Mouse (Mus musculus): Measurements from ENCODE around the gene Btbd9. TPM values are rescaled to one million over a fixed set of nuclear protein-coding genes. Genes with fewer than 3 reads are reported as not detected.

Btbd9 gene
- total and polyA plus RNA-seq, 3 experiments = 24.7 to 33.8 TPM; not detected in 1

GRCm38 (mm10) chr17:30279684-30280083 is 296.6 kb downstream of the Btbd9 start:
- no peaks in the 10 kb centered on the region for H3K27me3 ChIP-seq (ENCODE audit: control insufficient read depth in 1 of 2, insufficient read depth in 2 of 2, low read length in 2 of 2)
- peaks cover 0 to 10% of the 10 kb centered on the region in 2 experiments; a peak in 3 of 4 replicates for H3K36me3 ChIP-seq (ENCODE audit: control insufficient read depth in 1 of 2, insufficient read depth in 2 of 2, low read length in 2 of 2)
- H3K27ac ChIP-seq (ENCODE audit: control insufficient read depth, low read depth, low read length) = no peak overlapping the region
- H3K79me2 ChIP-seq (ENCODE audit: control insufficient read depth, insufficient read depth, low read length, poor library complexity) = no peaks in the 10 kb centered on the region
- TF ChIP-seq JUND (IDR thresholded peaks at IDR 0.05; ENCODE audit: low read depth, low read length) = no peak
- no peak for TF ChIP-seq SIN3A (IDR thresholded peaks at IDR 0.05; ENCODE audit: low read length)
- no peak for TF ChIP-seq RCOR1 (IDR thresholded peaks at IDR 0.05; ENCODE audit: low read depth, low read length)
- no peak for TF ChIP-seq SMC3 (IDR thresholded peaks at IDR 0.05; ENCODE audit: low read depth, low read length)
- TF ChIP-seq TAL1 (IDR thresholded peaks at IDR 0.05; ENCODE audit: low read length) = no peak
- TF ChIP-seq ZKSCAN1 (IDR thresholded peaks at IDR 0.05; ENCODE audit: low read depth, low read length) = no peak
- H3K9me3 ChIP-seq (replicated peaks; ENCODE audit: insufficient read depth, low read length) = no peaks in the 10 kb centered on the region
- H3K4me3 ChIP-seq (ENCODE audit: control insufficient read depth in 1 of 2, insufficient read depth in 1 of 2, low read depth in 2 of 2, low read length in 2 of 2) = no peak overlapping the region
- H3K9ac ChIP-seq (ENCODE audit: control insufficient read depth, low read depth, low read length, poor library complexity, severe bottlenecking) = no peak overlapping the region
- DNase-seq (ENCODE audit: low read depth, low spot score) = peak; percentile 24
- H3K4me1 ChIP-seq (ENCODE audit: control insufficient read depth in 1 of 2, insufficient read depth in 2 of 2, low read length in 2 of 2) = peaks cover 0 to 15% of the 10 kb centered on the region in 2 experiments; a peak in 3 of 4 replicates

GRCm38 (mm10) chr17:30278596-30279378 is 297.5 kb downstream of the Btbd9 start:
- Histone ChIP-seq H3K4me1 (ENCODE audit: control insufficient read depth in 1 of 2, insufficient read depth in 2 of 2, low read length in 2 of 2) (peaks cover 0 to 15% of the 10 kb centered on the region in 2 experiments; a peak in 3 of 4 replicates), H3K27me3 (ENCODE audit: control insufficient read depth in 1 of 2, insufficient read depth in 2 of 2, low read length in 2 of 2) (no peaks in the 10 kb centered on the region), H3K9ac (ENCODE audit: control insufficient read depth, low read depth, low read length, poor library complexity, severe bottlenecking) (no peak overlapping the region), H3K36me3 (ENCODE audit: control insufficient read depth in 1 of 2, insufficient read depth in 2 of 2, low read length in 2 of 2) (peaks cover 0 to 10% of the 10 kb centered on the region in 2 experiments; a peak in 3 of 4 replicates), H3K79me2 (ENCODE audit: control insufficient read depth, insufficient read depth, low read length, poor library complexity) (no peaks in the 10 kb centered on the region), H3K4me3 (ENCODE audit: control insufficient read depth in 1 of 2, insufficient read depth in 1 of 2, low read depth in 2 of 2, low read length in 2 of 2) (no peak overlapping the region), H3K9me3 (replicated peaks; ENCODE audit: insufficient read depth, low read length) (no peaks in the 10 kb centered on the region), H3K27ac (ENCODE audit: control insufficient read depth, low read depth, low read length) (no peak overlapping the region)
- no peak for DNase-seq (ENCODE audit: low read depth, low spot score)
- TF ChIP-seq ZKSCAN1 (IDR thresholded peaks at IDR 0.05; ENCODE audit: low read depth, low read length) (no peak), E2F4 (IDR thresholded peaks at IDR 0.05; ENCODE audit: borderline replicate concordance, low read depth, low read length) (no peak), MXI1 (IDR thresholded peaks at IDR 0.05; ENCODE audit: low read depth, low read length) (no peak), GATA1 (IDR thresholded peaks at IDR 0.05; ENCODE audit: low read depth, low read length) (no peak), TBP (IDR thresholded peaks at IDR 0.05; ENCODE audit: low read depth, low read length) (no peak), NELFE (IDR thresholded peaks at IDR 0.05; ENCODE audit: low read depth, low read length) (no peak)

- H3K9ac ChIP-seq (ENCODE audit: control insufficient read depth, low read depth, low read length, poor library complexity, severe bottlenecking) = no peak overlapping the region
- H3K27ac ChIP-seq (ENCODE audit: control insufficient read depth, low read depth, low read length) = no peak overlapping the region
- no peaks in the 10 kb centered on the region for H3K9me3 ChIP-seq (replicated peaks; ENCODE audit: insufficient read depth, low read length)
- H3K36me3 ChIP-seq (ENCODE audit: control insufficient read depth in 1 of 2, insufficient read depth in 2 of 2, low read length in 2 of 2) = peaks cover 0 to 3% of the 10 kb centered on the region in 2 experiments
- peaks cover 0 to 9% of the 10 kb centered on the region in 2 experiments; a peak in 2 of 4 replicates for H3K4me1 ChIP-seq (ENCODE audit: control insufficient read depth in 1 of 2, insufficient read depth in 2 of 2, low read length in 2 of 2)
- no peak for TF ChIP-seq TBP (IDR thresholded peaks at IDR 0.05; ENCODE audit: low read depth, low read length)
- TF ChIP-seq EP300 (IDR thresholded peaks at IDR 0.05; ENCODE audit: low read depth in 1 of 2, low read length in 2 of 2) = no peak
- no peak for TF ChIP-seq NELFE (IDR thresholded peaks at IDR 0.05; ENCODE audit: low read depth, low read length)
- no peak for TF ChIP-seq MAZ (IDR thresholded peaks at IDR 0.05; ENCODE audit: low read depth, low read length)
- no peak for TF ChIP-seq POLR2AphosphoS2 (IDR thresholded peaks at IDR 0.05; ENCODE audit: low read length)
- no peak for TF ChIP-seq ZNF384 (IDR thresholded peaks at IDR 0.05; ENCODE audit: low read depth, low read length)
- TF ChIP-seq MAFK (IDR thresholded peaks at IDR 0.05; ENCODE audit: borderline replicate concordance, low read depth, low read length) = no peak
- TF ChIP-seq E2F4 (IDR thresholded peaks at IDR 0.05; ENCODE audit: borderline replicate concordance, low read depth, low read length) = no peak
- no peak for TF ChIP-seq TCF12 (IDR thresholded peaks at IDR 0.05; ENCODE audit: low read depth, low read length)
- no peak for TF ChIP-seq CHD1 (IDR thresholded peaks at IDR 0.05; ENCODE audit: low read depth, low read length)
- no peak for TF ChIP-seq USF2 (IDR thresholded peaks at IDR 0.05; ENCODE audit: borderline replicate concordance in 1 of 2, insufficient read depth in 1 of 2, low read depth in 1 of 2, low read length in 2 of 2)
- TF ChIP-seq SMC3 (IDR thresholded peaks at IDR 0.05; ENCODE audit: low read depth, low read length) = no peak
- TF ChIP-seq KAT2A (conservative IDR thresholded peaks at IDR 0.05; ENCODE audit: low read depth, low read length) = no peak
- no peak for TF ChIP-seq POLR2A (IDR thresholded peaks at IDR 0.05; ENCODE audit: control insufficient read depth in 1 of 2, insufficient read depth in 1 of 2, low read depth in 1 of 2, low read length in 2 of 2, poor library complexity in 1 of 2)
- TF ChIP-seq HCFC1 (IDR thresholded peaks at IDR 0.05; ENCODE audit: low read depth, low read length) = no peak
- no peak for TF ChIP-seq ZKSCAN1 (IDR thresholded peaks at IDR 0.05; ENCODE audit: low read depth, low read length)
- no peak for TF ChIP-seq ZC3H11A (IDR thresholded peaks at IDR 0.05; ENCODE audit: low read depth, low read length)
- TF ChIP-seq ETS1 (IDR thresholded peaks at IDR 0.05; ENCODE audit: low read depth, low read length) = no peak
- no peak for DNase-seq (ENCODE audit: low read depth, low spot score)
- H3K27me3 ChIP-seq (ENCODE audit: control insufficient read depth in 1 of 2, insufficient read depth in 2 of 2, low read length in 2 of 2) = no peaks in the 10 kb centered on the region
- no peak overlapping the region for H3K4me3 ChIP-seq (ENCODE audit: control insufficient read depth in 1 of 2, insufficient read depth in 1 of 2, low read depth in 2 of 2, low read length in 2 of 2)
- H3K79me2 ChIP-seq (ENCODE audit: control insufficient read depth, insufficient read depth, low read length, poor library complexity) = no peaks in the 10 kb centered on the region
Measured at GRCm38 (mm10) chr17:30276477-30276876, 299.8 kb downstream of the Btbd9 start.

All from MEL (cell line).